Mouse (Mus musculus) forebrain, embryonic 13.5 days (tissue): ENCODE measurements around the gene Slco3a1. TPM values are rescaled to one million over a fixed set of nuclear protein-coding genes. Genes with fewer than 3 reads are reported as not detected.
A peak's percentile ranks its signal among the peaks of the same experiment; 100 is the strongest.

Experiments
- ATAC-seq: fragments of 200-750 bp; cut with Nextera tagmentation; 2 replicates; pipeline ENCODE4 v1.8.0; 2017
- H3K27ac ChIP-seq: fragments of 300-500 bp; sonication (generic); 2 replicates; pipeline ENCODE4 v1.5.1; 2015; ENCODE audit warnings: inconsistent platforms, mild to moderate bottlenecking, moderate library complexity
- H3K27me3 ChIP-seq: fragments of 300-500 bp; sonication (generic); 2 replicates; pipeline ENCODE4 v1.6.1; 2015; ENCODE audit warnings: mild to moderate bottlenecking, inconsistent platforms
- H3K36me3 ChIP-seq: fragments of 300-500 bp; sonication (generic); 2 replicates; pipeline ENCODE4 v1.6.1; 2015; ENCODE audit warnings: mild to moderate bottlenecking, inconsistent platforms; ENCODE audit not compliant: poor library complexity, severe bottlenecking
- H3K4me1 ChIP-seq: fragments of 300-500 bp; sonication (generic); 2 replicates; pipeline ENCODE4 v1.6.1; 2015; ENCODE audit warnings: inconsistent platforms
- H3K4me2 ChIP-seq: fragments of 300-500 bp; sonication (generic); 2 replicates; pipeline ENCODE4 v1.6.1; 2015; ENCODE audit warnings: inconsistent platforms, mild to moderate bottlenecking, moderate library complexity
- H3K4me3 ChIP-seq: fragments of 300-500 bp; sonication (generic); 2 replicates; pipeline ENCODE4 v1.5.1; 2015; ENCODE audit warnings: mild to moderate bottlenecking, inconsistent platforms
- H3K9ac ChIP-seq: fragments of 300-500 bp; sonication (generic); 2 replicates; pipeline ENCODE4 v1.6.1; 2015; ENCODE audit warnings: mild to moderate bottlenecking, inconsistent platforms
- H3K9me3 ChIP-seq: fragments of 300-500 bp; sonication (generic); replicated peaks from 2 replicates; pipeline ENCODE4 v1.6.1; 2016; ENCODE audit warnings: inconsistent platforms
- WGBS: fragments of 180-500 bp; shearing (Covaris S2); methylation state at CpG from one replicate; pipeline ENCODE4 v1.1.7; 2015; 5-methylcytosine and 5-hydroxymethylcytosine counted together
- polyA plus RNA-seq: library from polyadenylated mRNA; unstranded; fragments of >200 nt; fragmentation: Nextera tagmentation; extraction: Ambion mirVana; gene quantifications from 2 replicates; pipeline ENCODE4 v1.2.1, GENCODE M21; 2015

Slco3a1 gene
- polyA plus RNA-seq, 1 experiment from 2014 or later = 14.0 TPM

- Histone ChIP-seq H3K27ac (no peak overlapping the region), H3K4me3 (no peak overlapping the region), H3K9ac (no peak overlapping the region), H3K27me3 (no peaks in the 10 kb centered on the region), H3K4me1 (peaks cover 12% of the 10 kb centered on the region), H3K4me2 (no peak overlapping the region), H3K36me3 (no peaks in the 10 kb centered on the region), H3K9me3 (no peaks in the 10 kb centered on the region)
- no peak for ATAC-seq
- 76% methylated on average over 2 of the region's 2 CpGs for WGBS
Measured at GRCm38 (mm10) chr7:74389570-74389969, 165.0 kb downstream of the Slco3a1 start.

- no peaks in the 10 kb centered on the region for H3K9me3 ChIP-seq
- peak; percentile 84 for ATAC-seq
- no peaks in the 10 kb centered on the region for H3K36me3 ChIP-seq
- WGBS = 68% methylated on average over 5 of the region's 5 CpGs
- H3K27ac ChIP-seq = no peak overlapping the region
- no peak overlapping the region for H3K4me3 ChIP-seq
- H3K9ac ChIP-seq = no peak overlapping the region
- H3K4me2 ChIP-seq = no peak overlapping the region
- peaks cover 18% of the 10 kb centered on the region for H3K4me1 ChIP-seq
- H3K27me3 ChIP-seq = no peaks in the 10 kb centered on the region
Measured at GRCm38 (mm10) chr7:74386257-74386656, 168.3 kb downstream of the Slco3a1 start.

- H3K9ac ChIP-seq = no peak overlapping the region
- no peaks in the 10 kb centered on the region for H3K27me3 ChIP-seq
- 93% methylated on average over 3 of the region's 3 CpGs for WGBS
- H3K36me3 ChIP-seq = no peaks in the 10 kb centered on the region
- no peak overlapping the region for H3K27ac ChIP-seq
- peaks cover 18% of the 10 kb centered on the region for H3K4me1 ChIP-seq
- H3K9me3 ChIP-seq = no peaks in the 10 kb centered on the region
- no peak overlapping the region for H3K4me2 ChIP-seq
- no peak overlapping the region for H3K4me3 ChIP-seq
- no peak for ATAC-seq
Measured at GRCm38 (mm10) chr7:74383040-74383666, 171.4 kb downstream of the Slco3a1 start.

GRCm38 (mm10) chr7:74382286-74382685 is 172.3 kb downstream of the Slco3a1 start:
- no peaks in the 10 kb centered on the region for H3K27me3 ChIP-seq
- H3K27ac ChIP-seq = no peak overlapping the region
- 69% methylated on average over 3 of the region's 3 CpGs for WGBS
- H3K36me3 ChIP-seq = no peaks in the 10 kb centered on the region
- H3K4me1 ChIP-seq = peaks cover 18% of the 10 kb centered on the region
- H3K9ac ChIP-seq = no peak overlapping the region
- ATAC-seq = no peak
- H3K4me2 ChIP-seq = no peak overlapping the region
- no peak overlapping the region for H3K4me3 ChIP-seq
- H3K9me3 ChIP-seq = no peaks in the 10 kb centered on the region

GRCm38 (mm10) chr7:74381881-74382281 is 172.7 kb downstream of the Slco3a1 start:
- H3K27me3 ChIP-seq = no peaks in the 10 kb centered on the region
- H3K9me3 ChIP-seq = no peaks in the 10 kb centered on the region
- no peak for ATAC-seq
- no peaks in the 10 kb centered on the region for H3K36me3 ChIP-seq
- H3K4me3 ChIP-seq = no peak overlapping the region
- no peak overlapping the region for H3K4me2 ChIP-seq
- no peak overlapping the region for H3K9ac ChIP-seq
- no peak overlapping the region for H3K27ac ChIP-seq
- WGBS = 90% methylated on average over 2 of the region's 2 CpGs
- peaks cover 18% of the 10 kb centered on the region for H3K4me1 ChIP-seq

GRCm38 (mm10) chr7:74381051-74381450 is 173.5 kb downstream of the Slco3a1 start:
- 90% methylated on average over 2 of the region's 2 CpGs for WGBS
- no peak overlapping the region for H3K4me2 ChIP-seq
- H3K36me3 ChIP-seq = no peaks in the 10 kb centered on the region
- no peak for ATAC-seq
- H3K27ac ChIP-seq = no peak overlapping the region
- H3K4me3 ChIP-seq = no peak overlapping the region
- H3K9ac ChIP-seq = no peak overlapping the region
- no peaks in the 10 kb centered on the region for H3K27me3 ChIP-seq
- peaks cover 11% of the 10 kb centered on the region; the same call in 1 of the 2 replicates for H3K4me1 ChIP-seq
- no peaks in the 10 kb centered on the region for H3K9me3 ChIP-seq

GRCm38 (mm10) chr7:74377909-74378308 is 176.7 kb downstream of the Slco3a1 start:
- Histone ChIP-seq H3K36me3 (no peaks in the 10 kb centered on the region), H3K27ac (no peak overlapping the region), H3K4me1 (0 out of 2 replicates have a peak, but pooled peaks cover 6% of the 10 kb centered on the region), H3K4me2 (no peak overlapping the region), H3K27me3 (no peaks in the 10 kb centered on the region), H3K9ac (no peak overlapping the region), H3K4me3 (no peak overlapping the region), H3K9me3 (no peaks in the 10 kb centered on the region)
- WGBS = 83% methylated on average over 10 of the region's 10 CpGs
- no peak for ATAC-seq

- Histone ChIP-seq H3K4me1 (no peaks in the 10 kb centered on the region), H3K27me3 (no peaks in the 10 kb centered on the region), H3K36me3 (no peaks in the 10 kb centered on the region), H3K27ac (no peak overlapping the region), H3K9ac (no peak overlapping the region), H3K4me3 (no peak overlapping the region), H3K4me2 (no peak overlapping the region), H3K9me3 (no peaks in the 10 kb centered on the region)
- WGBS = 83% methylated on average over 12 of the region's 12 CpGs
- ATAC-seq = no peak
Measured at GRCm38 (mm10) chr7:74376397-74377044, 178.1 kb downstream of the Slco3a1 start.

GRCm38 (mm10) chr7:74375174-74375957 is 179.2 kb downstream of the Slco3a1 start:
- Histone ChIP-seq H3K4me1 (no peaks in the 10 kb centered on the region), H3K9ac (no peak overlapping the region), H3K36me3 (no peaks in the 10 kb centered on the region), H3K27me3 (no peaks in the 10 kb centered on the region), H3K9me3 (no peaks in the 10 kb centered on the region), H3K27ac (no peak overlapping the region), H3K4me2 (no peak overlapping the region), H3K4me3 (no peak overlapping the region)
- no peak for ATAC-seq
- WGBS = 82% methylated on average over 12 of the region's 14 CpGs

GRCm38 (mm10) chr7:74373056-74373455 is 181.5 kb downstream of the Slco3a1 start:
- Histone ChIP-seq H3K4me3 (no peak overlapping the region), H3K9me3 (no peaks in the 10 kb centered on the region), H3K27me3 (no peaks in the 10 kb centered on the region), H3K27ac (no peak overlapping the region), H3K4me1 (peaks cover 4% of the 10 kb centered on the region; the same call in 1 of the 2 replicates), H3K9ac (no peak overlapping the region), H3K4me2 (no peak overlapping the region), H3K36me3 (no peaks in the 10 kb centered on the region)
- ATAC-seq = no peak
- 84% methylated on average over 6 of the region's 6 CpGs for WGBS

GRCm38 (mm10) chr7:74372141-74372582 is 182.4 kb downstream of the Slco3a1 start:
- H3K9ac ChIP-seq = no peak overlapping the region
- H3K4me3 ChIP-seq = no peak overlapping the region
- H3K9me3 ChIP-seq = no peaks in the 10 kb centered on the region
- WGBS = 88% methylated on average over 6 of the region's 6 CpGs
- no peaks in the 10 kb centered on the region for H3K27me3 ChIP-seq
- no peak overlapping the region for H3K27ac ChIP-seq
- peaks cover 12% of the 10 kb centered on the region for H3K4me1 ChIP-seq
- no peaks in the 10 kb centered on the region for H3K36me3 ChIP-seq
- H3K4me2 ChIP-seq = no peak overlapping the region
- no peak for ATAC-seq

GRCm38 (mm10) chr7:74371656-74372055 is 182.9 kb downstream of the Slco3a1 start:
- no peak for ATAC-seq

More at GRCm38 (mm10) chr7:74371656-74372055, 182.9 kb downstream of the Slco3a1 start:
- 53% methylated on average over 2 of the region's 2 CpGs for WGBS
- no peaks in the 10 kb centered on the region for H3K27me3 ChIP-seq
- no peak overlapping the region for H3K4me2 ChIP-seq
- H3K36me3 ChIP-seq = no peaks in the 10 kb centered on the region
- H3K4me3 ChIP-seq = no peak overlapping the region
- H3K9ac ChIP-seq = no peak overlapping the region
- H3K9me3 ChIP-seq = no peaks in the 10 kb centered on the region
- H3K4me1 ChIP-seq = peaks cover 12% of the 10 kb centered on the region
- H3K27ac ChIP-seq = no peak overlapping the region
